Mouse (Mus musculus) naive thymus-derived CD4-positive, alpha-beta T cell, adult 2 months (primary cell): ENCODE results near the gene Pnldc1.

ENCODE experiments used
- DNase-seq: peaks from one replicate; pipeline ENCODE4 v3.0.0-alpha.2; 2011; ENCODE audit warnings: low read depth

Pnldc1 gene

DNA sequence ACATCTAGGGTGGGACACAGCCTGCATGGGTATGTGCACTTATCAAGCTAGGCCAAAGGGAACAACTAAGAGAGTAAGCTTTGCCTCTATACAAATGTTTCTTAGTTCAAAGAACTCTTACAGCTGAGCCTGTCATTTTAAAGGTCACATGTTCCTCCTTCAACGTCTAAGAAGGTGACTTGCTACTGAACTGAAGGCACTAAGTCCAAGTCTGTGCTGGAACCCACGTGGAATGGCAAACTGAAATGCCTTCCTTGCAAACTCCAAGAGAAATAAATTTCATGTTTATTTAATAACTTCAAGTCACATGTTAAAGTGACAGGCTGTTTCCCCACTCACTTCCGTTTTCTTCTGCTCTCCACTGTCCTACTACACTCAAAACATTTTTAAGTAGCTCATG lies 52.6 kb downstream of the Pnldc1 start:
- peak; percentile 17 for DNase-seq

DNA sequence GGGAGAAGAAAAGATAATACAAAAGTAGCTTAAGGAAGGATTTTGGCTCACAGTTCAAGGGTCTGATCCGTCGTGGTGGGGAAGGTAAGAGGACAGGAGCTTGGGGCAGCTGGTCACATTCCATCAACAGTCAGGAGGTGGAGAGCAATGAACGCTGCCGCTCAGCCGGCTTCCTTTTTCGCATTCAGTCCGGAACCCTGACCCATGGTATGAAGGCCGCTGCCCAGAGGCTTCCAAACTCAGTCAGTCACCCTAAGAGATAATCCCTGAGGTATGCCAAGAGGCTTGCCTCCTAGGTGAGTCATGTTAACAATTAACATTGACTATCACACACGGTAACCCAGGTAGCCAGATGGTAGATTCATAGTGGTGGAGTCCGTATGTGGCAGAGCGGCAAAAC lies 55.6 kb downstream of the Pnldc1 start:
- DNase-seq = no peak

GRCm38 (mm10) chr17:12853821-12854220 lies 56.2 kb downstream of the Pnldc1 start:
- DNase-seq = no peak

DNA sequence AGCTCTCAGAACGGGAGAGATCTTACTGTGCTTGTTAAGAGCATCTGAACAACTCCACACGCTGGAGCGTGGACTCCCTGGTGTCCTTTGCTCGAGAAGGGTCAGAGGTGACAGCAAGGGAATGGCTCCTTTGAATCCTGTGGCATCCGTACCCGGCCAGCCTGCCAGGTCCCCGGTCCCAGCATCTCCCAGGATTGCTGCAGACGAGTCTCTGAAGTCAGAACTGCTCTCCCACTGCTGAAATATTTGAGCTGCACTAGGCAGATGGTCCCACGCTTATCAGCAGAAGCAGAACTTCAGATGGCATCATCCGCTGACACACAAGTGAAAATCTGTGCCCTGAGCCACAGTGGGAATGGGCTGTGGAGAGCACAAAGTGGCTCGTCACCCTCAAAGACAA lies 58.3 kb downstream of the Pnldc1 start:
- no peak for DNase-seq

GRCm38 (mm10) chr17:12849778-12850382 lies 60.1 kb downstream of the Pnldc1 start:
- DNase-seq = no peak

DNA sequence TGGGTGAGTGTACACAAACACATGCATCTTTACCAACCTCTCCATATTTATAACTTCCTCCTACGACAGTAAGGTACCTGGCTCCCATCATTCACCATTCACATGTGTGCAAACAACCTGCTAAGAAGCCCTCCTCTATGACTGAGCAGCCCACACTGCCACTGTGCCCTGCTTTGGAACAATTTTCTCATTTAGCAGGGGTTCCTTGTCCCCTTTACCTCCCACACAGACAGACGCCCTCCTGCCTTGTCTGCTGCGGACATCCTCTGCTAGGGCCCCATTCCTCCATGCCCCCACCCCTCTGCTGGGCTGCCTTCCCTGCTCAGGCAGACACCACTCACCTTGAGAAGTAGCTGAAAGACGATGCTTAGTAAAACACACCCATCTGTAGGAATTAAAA lies 62.3 kb downstream of the Pnldc1 start:
- no peak for DNase-seq

DNA sequence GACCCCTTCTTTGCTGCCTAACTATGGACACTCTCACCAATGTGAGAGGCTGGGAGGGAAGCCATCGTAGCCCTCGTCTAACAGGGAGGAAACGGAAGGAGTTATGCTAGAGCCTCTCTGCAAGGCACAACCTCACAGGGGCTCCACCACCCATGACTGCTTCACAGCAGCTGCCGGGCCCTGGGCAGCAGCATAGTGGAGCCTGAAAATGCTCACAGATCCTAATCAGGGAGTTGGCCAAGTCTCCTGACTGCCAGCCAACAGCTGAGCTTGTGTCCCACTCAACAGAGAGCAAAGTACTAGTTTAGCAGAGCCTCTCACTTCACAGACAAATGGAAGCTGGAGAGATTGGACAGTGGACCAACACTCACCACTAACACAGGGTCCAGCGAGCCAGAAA lies 63.6 kb downstream of the Pnldc1 start:
- no peak for DNase-seq

DNA sequence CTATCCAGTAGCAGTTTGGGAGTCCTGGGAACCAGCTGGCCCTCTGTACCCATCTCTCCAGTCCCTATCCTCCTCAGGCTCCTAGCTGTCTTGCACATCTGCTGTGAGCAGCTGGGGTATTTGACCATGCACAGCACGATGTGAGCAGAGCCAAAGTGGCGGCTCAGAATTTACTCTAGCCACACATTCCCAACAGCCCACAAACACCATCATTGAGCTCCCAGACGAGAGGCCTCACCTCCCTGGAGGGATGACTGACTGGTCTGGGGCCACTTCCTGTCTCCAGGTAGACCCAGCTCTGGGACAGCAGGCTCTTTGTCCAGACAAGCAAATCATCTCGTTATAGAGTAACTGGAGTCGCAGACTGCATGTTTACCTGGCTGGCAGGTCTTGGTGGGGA lies 64.2 kb downstream of the Pnldc1 start:
- no peak for DNase-seq

- no peak for DNase-seq
Observed at GRCm38 (mm10) chr17:12844540-12844939, 65.5 kb downstream of the Pnldc1 start.

DNA sequence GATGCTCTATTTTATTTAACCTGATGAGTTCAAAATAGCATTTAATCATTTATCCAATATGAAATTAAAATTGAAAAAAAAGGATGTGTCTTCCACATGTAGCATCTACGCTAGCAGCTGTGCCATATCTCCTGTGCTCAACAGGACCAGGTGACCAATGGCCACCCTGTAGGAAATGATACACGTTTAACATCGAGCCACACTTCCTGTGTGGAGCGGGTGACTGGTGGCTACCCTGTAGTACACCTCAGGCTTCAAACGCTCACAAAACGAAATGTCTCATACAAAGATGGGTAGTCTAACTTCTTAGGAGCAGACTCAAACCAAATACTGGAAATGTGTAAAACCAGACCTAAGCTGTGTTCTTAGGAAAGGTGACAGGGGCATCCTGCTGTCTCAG lies 66.2 kb downstream of the Pnldc1 start:
- no peak for DNase-seq

GRCm38 (mm10) chr17:12839475-12840267 lies 70.4 kb downstream of the Pnldc1 start:
- no peak for DNase-seq
